Mouse (Mus musculus): ENCODE data around the gene Exph5. TPM values are rescaled to one million over a fixed set of nuclear protein-coding genes. Genes with fewer than 3 reads are reported as not detected.

The Exph5 gene
- polyA plus RNA-seq, 1 experiment from 2014 or later = 0.65 TPM

DNA sequence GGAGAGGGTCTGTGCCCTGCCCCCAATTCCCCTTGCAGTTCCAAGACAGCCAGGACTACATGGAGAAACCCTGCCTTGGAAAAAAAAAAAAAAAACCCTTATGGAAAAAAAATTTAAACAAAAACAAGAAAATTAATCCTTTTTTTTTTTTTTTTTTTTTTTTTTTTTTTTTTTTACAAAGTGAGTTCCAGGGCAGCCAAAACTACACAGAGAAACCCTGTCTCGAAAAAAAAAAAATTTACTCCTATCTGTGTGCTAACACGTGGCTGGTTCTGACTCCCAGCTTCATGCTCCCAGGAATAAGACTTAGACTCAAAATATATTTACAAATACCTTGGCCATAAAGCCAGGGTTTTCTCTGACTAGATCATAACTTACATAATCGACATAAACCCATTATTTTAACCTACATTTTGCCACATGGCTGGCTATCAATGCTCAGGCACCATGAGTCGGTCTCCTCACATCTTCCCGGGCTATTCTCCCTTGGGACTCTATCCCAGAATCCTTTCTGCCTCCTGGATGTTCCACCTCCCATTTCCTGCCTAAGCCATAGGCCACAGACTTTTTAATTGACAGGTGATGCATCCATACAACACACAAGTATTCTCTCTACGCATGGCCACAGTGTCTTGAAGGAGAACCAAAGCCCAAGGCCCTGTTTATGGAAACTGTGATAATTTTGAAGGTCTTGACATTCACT lies 102.7 kb downstream of the Exph5 start:
- H3K4me3 ChIP-seq = no peak overlapping the region
- H3K36me3 ChIP-seq = no peaks in the 10 kb centered on the region
- no peaks in the 10 kb centered on the region for H3K9me3 ChIP-seq
- H3K4me1 ChIP-seq = peaks cover 13% of the 10 kb centered on the region
- H3K27me3 ChIP-seq (ENCODE audit: insufficient read depth, poor library complexity, severe bottlenecking) = no peaks in the 10 kb centered on the region
- H3K27ac ChIP-seq = no peak overlapping the region; the same call in 1 of the 2 replicates
- no peak for DNase-seq (ENCODE audit: low spot score)
- 79% methylated on average over 6 of the region's 6 CpGs for WGBS

DNA sequence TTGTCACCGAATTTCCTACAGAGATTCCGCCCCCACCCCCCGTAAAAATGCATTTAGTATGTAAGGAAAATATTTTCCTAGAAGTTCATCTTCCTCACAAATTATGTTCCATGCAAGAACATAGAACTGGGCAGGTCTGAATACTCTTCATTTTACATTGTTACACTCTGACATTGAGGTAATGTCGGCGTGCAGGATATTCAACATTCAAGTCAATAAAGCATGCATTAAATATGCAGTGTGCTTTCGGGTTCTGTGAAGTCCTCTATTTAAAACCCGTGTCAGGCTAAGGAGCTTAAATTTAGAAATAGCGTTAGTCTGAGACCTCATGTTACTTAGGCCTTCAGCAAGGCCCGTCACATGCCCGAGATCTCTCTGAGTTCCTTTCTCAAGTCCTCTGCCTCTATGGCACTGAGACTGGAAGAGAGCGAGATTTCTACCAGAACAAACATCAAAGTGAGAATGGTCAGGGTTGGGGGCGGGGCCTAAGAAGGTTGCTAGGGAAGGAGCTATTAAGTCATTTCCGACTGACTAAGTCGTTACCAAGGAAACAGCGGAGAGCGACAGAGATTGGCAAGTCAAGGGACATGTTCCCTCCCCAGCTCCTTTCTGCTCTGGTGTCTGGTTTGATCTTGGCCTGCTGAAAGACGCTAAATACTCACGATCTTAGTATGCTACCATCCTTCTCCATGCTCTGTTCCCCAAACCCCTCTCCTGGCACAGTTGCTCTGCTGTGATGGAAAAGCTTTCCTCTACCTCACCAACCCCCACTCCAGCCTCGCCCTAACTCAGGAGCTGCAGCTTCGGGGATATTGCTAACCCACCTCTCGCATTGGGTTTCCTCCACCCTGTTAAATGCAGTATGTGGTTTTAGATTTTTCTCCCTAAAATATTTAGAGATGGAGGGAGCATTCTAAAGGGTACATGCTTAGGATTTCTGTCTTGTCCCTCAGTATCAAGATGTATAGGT lies 103.6 kb downstream of the Exph5 start:
- peak overlapping the region; percentile 55 for H3K4me3 ChIP-seq
- H3K27ac ChIP-seq = peak overlapping the region; percentile 82
- no peaks in the 10 kb centered on the region for H3K9me3 ChIP-seq
- H3K4me1 ChIP-seq = peaks cover 13% of the 10 kb centered on the region
- no peaks in the 10 kb centered on the region for H3K36me3 ChIP-seq
- WGBS = 27% methylated on average over 21 of the region's 21 CpGs
- DNase-seq (ENCODE audit: low spot score) = peak; percentile 92
- H3K27me3 ChIP-seq (ENCODE audit: insufficient read depth, poor library complexity, severe bottlenecking) = no peaks in the 10 kb centered on the region

DNA sequence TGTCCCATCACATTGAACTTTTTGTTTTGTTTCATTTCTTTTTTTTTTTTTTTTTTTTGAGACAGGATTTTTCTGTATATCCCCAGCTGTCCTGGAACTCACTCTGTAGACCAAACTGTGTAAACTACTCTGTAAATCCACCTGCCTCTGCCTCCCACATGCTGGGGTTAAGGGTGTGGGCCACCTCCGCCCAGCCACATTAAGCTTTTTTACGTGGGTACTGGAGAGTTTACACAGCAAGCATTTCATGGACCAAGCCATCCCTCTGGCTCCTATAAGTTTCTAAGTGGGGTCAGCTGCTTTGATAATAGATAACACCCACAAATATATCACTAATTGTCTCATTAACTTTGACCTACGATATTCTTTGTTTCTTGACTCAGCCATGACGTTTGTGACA lies 107.1 kb downstream of the Exph5 start:
- H3K4me3 ChIP-seq = no peak overlapping the region
- H3K27ac ChIP-seq = no peak overlapping the region
- no peaks in the 10 kb centered on the region for H3K36me3 ChIP-seq
- no peaks in the 10 kb centered on the region for H3K9me3 ChIP-seq
- no peak for DNase-seq (ENCODE audit: low spot score)
- WGBS = 83% methylated on average over 4 of the region's 4 CpGs
- H3K4me1 ChIP-seq = 0 out of 2 replicates have a peak, but pooled peaks cover 4% of the 10 kb centered on the region
- no peaks in the 10 kb centered on the region for H3K27me3 ChIP-seq (ENCODE audit: insufficient read depth, poor library complexity, severe bottlenecking)

GRCm38 (mm10) chr9:53408953-53409361 lies 107.5 kb downstream of the Exph5 start:
- DNase-seq (ENCODE audit: low spot score) = no peak
- H3K4me3 ChIP-seq = no peak overlapping the region
- H3K27ac ChIP-seq = no peak overlapping the region
- H3K9me3 ChIP-seq = no peaks in the 10 kb centered on the region
- 0 out of 2 replicates have a peak, but pooled peaks cover 4% of the 10 kb centered on the region for H3K4me1 ChIP-seq
- 83% methylated on average over 2 of the region's 2 CpGs for WGBS
- no peaks in the 10 kb centered on the region for H3K27me3 ChIP-seq (ENCODE audit: insufficient read depth, poor library complexity, severe bottlenecking)
- H3K36me3 ChIP-seq = no peaks in the 10 kb centered on the region

DNA sequence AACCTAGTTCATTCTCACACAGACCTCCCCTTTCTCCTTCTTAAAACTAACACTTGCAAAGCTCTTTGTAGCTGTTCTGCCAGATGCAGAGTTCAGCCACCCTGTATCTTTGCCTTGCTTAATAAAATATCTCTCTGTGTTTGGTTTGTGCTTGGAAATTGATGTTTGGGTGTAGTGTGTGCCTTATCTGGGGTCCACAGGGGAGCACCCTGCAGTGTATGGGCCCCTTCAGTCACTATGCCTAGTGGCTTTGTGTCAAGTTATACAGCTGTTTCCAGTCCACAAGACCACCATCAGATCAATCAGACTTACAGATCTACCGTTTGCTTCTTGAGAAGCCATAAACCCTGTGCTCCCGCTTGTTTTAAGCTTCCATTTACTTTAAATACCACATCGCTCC lies 108.0 kb downstream of the Exph5 start:
- DNase-seq (ENCODE audit: low spot score) = no peak
- 81% methylated on average over 3 of the region's 3 CpGs for WGBS
- Histone ChIP-seq H3K4me3 (no peak overlapping the region), H3K4me1 (0 out of 2 replicates have a peak, but pooled peaks cover 3% of the 10 kb centered on the region), H3K36me3 (no peaks in the 10 kb centered on the region), H3K27me3 (ENCODE audit: insufficient read depth, poor library complexity, severe bottlenecking) (no peaks in the 10 kb centered on the region), H3K27ac (no peak overlapping the region), H3K9me3 (no peaks in the 10 kb centered on the region)

- no peak overlapping the region for H3K27ac ChIP-seq
- WGBS = 49% methylated on average over 9 of the region's 9 CpGs
These were observed 120.8 kb downstream of the Exph5 start for GRCm38 (mm10) chr9:53422133-53422896.

GRCm38 (mm10) chr9:53426726-53427125 lies 125.3 kb downstream of the Exph5 start:
- Histone ChIP-seq H3K4me3 (no peak overlapping the region), H3K27me3 (ENCODE audit: insufficient read depth, poor library complexity, severe bottlenecking) (no peaks in the 10 kb centered on the region), H3K4me1 (peaks cover 4% of the 10 kb centered on the region; the same call in 1 of the 2 replicates), H3K9me3 (no peaks in the 10 kb centered on the region), H3K36me3 (no peaks in the 10 kb centered on the region), H3K27ac (no peak overlapping the region)
- 76% methylated on average over 3 of the region's 3 CpGs for WGBS
- no peak for DNase-seq (ENCODE audit: low spot score)

More at GRCm38 (mm10) chr9:53422133-53422896, 120.8 kb downstream of the Exph5 start:
- no peak for DNase-seq (ENCODE audit: low spot score)
- Histone ChIP-seq H3K36me3 (no peaks in the 10 kb centered on the region), H3K27me3 (ENCODE audit: insufficient read depth, poor library complexity, severe bottlenecking) (no peaks in the 10 kb centered on the region), H3K9me3 (no peaks in the 10 kb centered on the region), H3K4me3 (no peak overlapping the region), H3K4me1 (peaks cover 4% of the 10 kb centered on the region; the same call in 1 of the 2 replicates)

Small RNAs within 50 kb of the gene (microRNA-seq; reads per million reads assigned to microRNA genes)
- not detected for gene Mir130c

Other genes starting within 250 kb of the Exph5 start
- 23.2 and 25.5 TPM in 2 replicates for gene Ddx10, start 53.6 kb upstream of the Exph5 start, polyA plus RNA-seq (2016; fragmentation: Nextera tagmentation; extraction: Ambion mirVana)
- gene Kdelc2, start 82.4 kb downstream of the Exph5 start, polyA plus RNA-seq (2016; fragmentation: Nextera tagmentation; extraction: Ambion mirVana) = 17.5 and 18.1 TPM in 2 replicates
- 0.09 and 0.58 TPM in 2 replicates for gene 4930550C14Rik, start 100.7 kb downstream of the Exph5 start, polyA plus RNA-seq (2016; fragmentation: Nextera tagmentation; extraction: Ambion mirVana)
- 10.5 and 11.1 TPM in 2 replicates for gene Atm, start 235.1 kb downstream of the Exph5 start, polyA plus RNA-seq (2016; fragmentation: Nextera tagmentation; extraction: Ambion mirVana)
- gene Npat, start 235.4 kb downstream of the Exph5 start, polyA plus RNA-seq (2016; fragmentation: Nextera tagmentation; extraction: Ambion mirVana) = 17.5 TPM in 2 replicates